Mouse (Mus musculus): ENCODE measurements around the gene Aldob.

DNA sequence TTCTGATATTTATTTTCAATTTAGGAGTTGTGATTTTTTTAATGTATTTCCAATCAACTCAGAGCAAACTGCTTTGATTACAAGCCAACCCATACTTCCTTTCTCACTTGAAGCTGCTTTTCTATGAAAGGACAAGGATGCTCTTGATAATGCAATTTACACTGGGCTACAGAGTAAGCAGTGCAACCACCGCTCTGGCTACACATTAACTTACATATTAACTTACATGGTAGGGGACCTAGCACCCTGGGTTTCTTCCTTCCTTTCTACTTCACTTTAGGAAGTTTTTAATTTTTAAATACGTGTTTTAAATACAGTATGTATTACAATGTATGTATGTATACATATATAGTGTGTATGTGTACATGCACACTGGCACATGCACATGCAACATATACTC, 40.2 kb downstream of the Aldob start:
- TF ChIP-seq CTCF (IDR thresholded peaks at IDR 0.05; ENCODE audit: low read depth, low read length) (no peak), POLR2A (IDR thresholded peaks at IDR 0.05; ENCODE audit: borderline replicate concordance, low read depth, low read length) (no peak)

Data from bone marrow macrophage, adult 2 months (primary cell).